ENCODE assay signal across 12 mouse cellular contexts in genomic region chr2:71534242-71535052, GRCm38 (mm10). TPM values are rescaled to one million over a fixed set of nuclear protein-coding genes. Genes with fewer than 3 reads are reported as not detected.
DNase-seq lines count a peak whose midpoint lies in the region; ATAC-seq lines count a peak whose summit lies in the region.
"Had no signal": no experiment of that assay in that cellular context is flagged by ENCODE, and none has a peak within 500 bp of the region (broad histone marks: within the 10 kb centered on the region; RNA-seq: fewer than 3 reads in every experiment).

No protein-coding gene starts in this region.

- H3K36me3 ChIP-seq in intestine, embryonic 15.5 days = no peaks in the 10 kb centered on the region
- H3K36me3 ChIP-seq in intestine, embryonic 16.5 days (ENCODE audit: control insufficient read depth, insufficient read depth, low read length) = no peaks in the 10 kb centered on the region
- no peaks in the 10 kb centered on the region for H3K36me3 ChIP-seq in embryonic facial prominence, embryonic 13.5 days
- no peaks in the 10 kb centered on the region for H3K36me3 ChIP-seq in limb, embryonic 11.5 days (ENCODE audit: control insufficient read depth, insufficient read depth, low read length)

- H3K4me3 ChIP-seq in intestine, embryonic 15.5 days (replicated peaks) = no peak overlapping the region
- no peak overlapping the region for H3K4me3 ChIP-seq in intestine, embryonic 16.5 days (ENCODE audit: low read length)
- H3K4me3 ChIP-seq in embryonic facial prominence, embryonic 13.5 days = 0 out of 2 replicates have a peak overlapping the region, but pooled peaks have one; percentile 8
- H3K4me3 ChIP-seq in limb, embryonic 11.5 days (ENCODE audit: low read depth, low read length) = no peak overlapping the region

- peaks cover 11% of the 10 kb centered on the region; the same call in 1 of the 2 replicates for H3K4me1 ChIP-seq in intestine, embryonic 15.5 days (replicated peaks)
- H3K4me1 ChIP-seq in intestine, embryonic 16.5 days (ENCODE audit: control insufficient read depth, insufficient read depth, low read length) = peaks cover 7% of the 10 kb centered on the region; the same call in 1 of the 2 replicates
- peaks cover 38% of the 10 kb centered on the region for H3K4me1 ChIP-seq in embryonic facial prominence, embryonic 13.5 days
- H3K4me1 ChIP-seq in limb, embryonic 11.5 days (ENCODE audit: control insufficient read depth, insufficient read depth, low read length) = peaks cover 5% of the 10 kb centered on the region; the same call in 1 of the 2 replicates

- WGBS in intestine, embryonic 15.5 days = under 1% methylated on average over 20 of the region's 20 CpGs
- 2% methylated on average over 20 of the region's 20 CpGs for WGBS in intestine, embryonic 16.5 days
- whole genome bisulfite sequencing in embryonic facial prominence, embryonic 13.5 days = 5% methylated on average over 20 of the region's 20 CpGs
- 1% methylated on average over 20 of the region's 20 CpGs for WGBS in limb, embryonic 11.5 days

- no peak overlapping the region for H3K4me2 ChIP-seq in intestine, embryonic 15.5 days (replicated peaks)
- H3K4me2 ChIP-seq in intestine, embryonic 16.5 days (ENCODE audit: low read depth, low read length) = no peak overlapping the region
- peak overlapping the region; percentile 31 for H3K4me2 ChIP-seq in embryonic facial prominence, embryonic 13.5 days
- no peak overlapping the region for H3K4me2 ChIP-seq in limb, embryonic 11.5 days (ENCODE audit: low read depth, severe bottlenecking)

- ATAC-seq in intestine, embryonic 15.5 days = no peak
- ATAC-seq in intestine, embryonic 16.5 days = no peak
- ATAC-seq in embryonic facial prominence, embryonic 13.5 days (ENCODE audit: insufficient number of reproducible peaks, insufficient read depth, low FRiP score, low TSS enrichment, low read depth) = no peak
- no peak for ATAC-seq in limb, embryonic 11.5 days (ENCODE audit: insufficient number of reproducible peaks, low FRiP score, low TSS enrichment, low read depth)
- no peak for ATAC-seq in megakaryocyte-erythroid progenitor cell, adult 5-6 weeks (replicated peaks; ENCODE audit: low FRiP score, low TSS enrichment, poor library complexity, severe bottlenecking)
- ATAC-seq: CD4-positive, CD25-positive, alpha-beta regulatory T cell, adult 4 months had no signal

- H3K27me3 ChIP-seq in intestine, embryonic 15.5 days (replicated peaks) = peaks cover 93% of the 10 kb centered on the region
- H3K27me3 ChIP-seq in intestine, embryonic 16.5 days (replicated peaks; ENCODE audit: control insufficient read depth, insufficient read depth, low read length) = peaks cover 91% of the 10 kb centered on the region
- peaks cover 96% of the 10 kb centered on the region for H3K27me3 ChIP-seq in embryonic facial prominence, embryonic 13.5 days
- H3K27me3 ChIP-seq in limb, embryonic 11.5 days (ENCODE audit: control insufficient read depth, insufficient read depth, low read length) = peaks cover 94% of the 10 kb centered on the region

- 0 out of 2 replicates have a peak overlapping the region, but pooled peaks have one; percentile 15 for H3K27ac ChIP-seq in intestine, embryonic 15.5 days
- no peak overlapping the region for H3K27ac ChIP-seq in intestine, embryonic 16.5 days (ENCODE audit: low read length)
- peak overlapping the region; percentile 71; the same call in 1 of the 2 replicates for H3K27ac ChIP-seq in embryonic facial prominence, embryonic 13.5 days
- H3K27ac ChIP-seq in limb, embryonic 11.5 days (replicated peaks; ENCODE audit: low read depth, low read length) = no peak overlapping the region

- no peak overlapping the region for H3K9ac ChIP-seq in intestine, embryonic 15.5 days
- H3K9ac ChIP-seq in intestine, embryonic 16.5 days (ENCODE audit: low read depth, low read length) = no peak overlapping the region
- peak overlapping the region; percentile 46 for H3K9ac ChIP-seq in embryonic facial prominence, embryonic 13.5 days
- no peak overlapping the region for H3K9ac ChIP-seq in limb, embryonic 11.5 days (ENCODE audit: low read length)

- no peaks in the 10 kb centered on the region for H3K9me3 ChIP-seq in intestine, embryonic 15.5 days
- no peaks in the 10 kb centered on the region for H3K9me3 ChIP-seq in intestine, embryonic 16.5 days (ENCODE audit: control insufficient read depth, low read length)
- no peaks in the 10 kb centered on the region for H3K9me3 ChIP-seq in embryonic facial prominence, embryonic 13.5 days
- H3K9me3 ChIP-seq in limb, embryonic 11.5 days (ENCODE audit: control insufficient read depth, low read length) = no peaks in the 10 kb centered on the region

- peak; percentile 57 for DNase-seq in R1 (ENCODE audit: low read depth, low spot score)
- peak; percentile 54 for DNase-seq in limb, embryonic 11.5 days (ENCODE audit: low spot score)
- no peak for DNase-seq in cerebellum, adult 11-12 months
- DNase-seq in heart, adult 9 months (ENCODE audit: low spot score in 2 of 2) = no peak
- DNase-seq: kidney, adult 11 months had no signal

RNA-seq across cellular contexts. Expression of gene Dlx1, which starts 6.5 kb away (rescaled TPM):
- 7.1 and 7.8 TPM in 2 replicates for polyA plus RNA-seq in intestine, embryonic 15.5 days (2015; fragmentation: Nextera tagmentation; extraction: Ambion mirVana)
- 4.2 and 5.1 TPM in 2 replicates for polyA plus RNA-seq in intestine, embryonic 16.5 days (2015; fragmentation: Nextera tagmentation; extraction: Ambion mirVana)
- 15.1 and 18.3 TPM in 2 replicates for polyA plus RNA-seq in embryonic facial prominence, embryonic 13.5 days (2015; fragmentation: Nextera tagmentation; extraction: Ambion mirVana)
- polyA plus RNA-seq in limb, embryonic 11.5 days (2014; fragmentation: Nextera tagmentation; extraction: Ambion mirVana) = 5.8 and 6.3 TPM in 2 replicates
- total RNA-seq in megakaryocyte-erythroid progenitor cell, adult 5-6 weeks (2014; fragmentation: Nextera tagmentation) = not detected in 2 replicates
- total RNA-seq in megakaryocyte-erythroid progenitor cell, adult 5-6 weeks (2017) = 0.19 TPM in 1 of 2 replicates, not detected in the other
- polyA plus RNA-seq: CD4-positive, CD25-positive, alpha-beta regulatory T cell, adult 4 months; heart, embryonic 14.5 days had no signal

RNA-seq across cellular contexts. Expression of gene Dlx2, which starts 12.1 kb away (rescaled TPM):
- 3.2 and 4.7 TPM in 2 replicates for polyA plus RNA-seq in intestine, embryonic 15.5 days (2015; fragmentation: Nextera tagmentation; extraction: Ambion mirVana)
- 1.5 and 1.8 TPM in 2 replicates for polyA plus RNA-seq in intestine, embryonic 16.5 days (2015; fragmentation: Nextera tagmentation; extraction: Ambion mirVana)
- 7.8 and 10.0 TPM in 2 replicates for polyA plus RNA-seq in embryonic facial prominence, embryonic 13.5 days (2015; fragmentation: Nextera tagmentation; extraction: Ambion mirVana)
- polyA plus RNA-seq in limb, embryonic 11.5 days (2014; fragmentation: Nextera tagmentation; extraction: Ambion mirVana) = 5.6 and 7.3 TPM in 2 replicates
- not detected in 2 replicates for total RNA-seq in megakaryocyte-erythroid progenitor cell, adult 5-6 weeks (2014; fragmentation: Nextera tagmentation)
- not detected in 2 replicates for total RNA-seq in megakaryocyte-erythroid progenitor cell, adult 5-6 weeks (2017)
- polyA plus RNA-seq: CD4-positive, CD25-positive, alpha-beta regulatory T cell, adult 4 months; cerebellum, adult 2 months had no signal

Comparison
In these comparisons a context has a peak if more than half of its experiments do, and no peak if none do; other contexts are left out.
1. H3K27ac ChIP-seq: peak in intestine, embryonic 15.5 days (single experiment) and embryonic facial prominence, embryonic 13.5 days (single experiment); none in intestine, embryonic 16.5 days (single experiment) and limb, embryonic 11.5 days (single experiment).
2. DNase-seq: peak in R1 (single experiment) and limb, embryonic 11.5 days (single experiment); none in cerebellum, adult 11-12 months (single experiment) and heart, adult 9 months (0 of 2).